Mouse (Mus musculus) ES-Bruce4 (cell line): ENCODE data around the gene Tshz2. TPM values are rescaled to one million over a fixed set of nuclear protein-coding genes. Genes with fewer than 3 reads are reported as not detected.

Source experiments
- H3K27ac ChIP-seq: 2 replicates; pipeline ENCODE4 v1.5.1; 2012; ENCODE audit warnings: low read length, inconsistent platforms; ENCODE audit not compliant: insufficient read depth
- H3K27me3 ChIP-seq: 2 replicates; pipeline ENCODE4 v1.6.1; 2012; ENCODE audit warnings: mild to moderate bottlenecking, low read length, inconsistent platforms; ENCODE audit not compliant: control insufficient read depth, poor library complexity, insufficient read depth, severe bottlenecking
- H3K36me3 ChIP-seq: 2 replicates; pipeline ENCODE4 v1.6.1; 2012; ENCODE audit warnings: inconsistent platforms, mild to moderate bottlenecking, low read length, moderate library complexity; ENCODE audit not compliant: control insufficient read depth, poor library complexity, insufficient read depth, severe bottlenecking
- H3K4me1 ChIP-seq: one replicate; pipeline ENCODE4 v1.8.1; 2011; ENCODE audit warnings: low read length; ENCODE audit not compliant: control insufficient read depth, insufficient read depth
- H3K4me3 ChIP-seq: 2 replicates; pipeline ENCODE4 v1.5.1; 2011; ENCODE audit warnings: low read depth, mild to moderate bottlenecking, low read length
- H3K9ac ChIP-seq: 2 replicates; pipeline ENCODE4 v1.6.1; 2012; ENCODE audit warnings: low read depth, mild to moderate bottlenecking, inconsistent platforms; ENCODE audit not compliant: poor library complexity, severe bottlenecking
- H3K9me3 ChIP-seq: replicated peaks from 2 replicates; pipeline ENCODE4 v1.6.1; 2012; ENCODE audit warnings: mild to moderate bottlenecking, low read length, inconsistent platforms; ENCODE audit not compliant: control insufficient read depth, poor library complexity, insufficient read depth, severe bottlenecking
- CTCF ChIP-seq: IDR thresholded peaks from one replicate; pipeline ENCODE4 v1.8.1; 2011; ENCODE audit warnings: low read depth, low read length
- EP300 ChIP-seq: IDR thresholded peaks from 2 replicates; pipeline ENCODE4 v1.6.1; 2011; ENCODE audit warnings: low read depth, low read length; ENCODE audit not compliant: insufficient read depth
- POLR2A ChIP-seq: IDR thresholded peaks from one replicate; pipeline ENCODE4 v1.8.1; 2011; ENCODE audit warnings: low read length; ENCODE audit not compliant: insufficient read depth
- polyA plus RNA-seq: library from polyadenylated mRNA; stranded (reverse); fragments of >200 nt; gene quantifications from 2 replicates; pipeline ENCODE4 v1.2.4, GENCODE M21; 2011; ENCODE audit warnings: low read depth; ENCODE audit not compliant: missing spikeins, insufficient read depth, insufficient read length

The Tshz2 gene
- polyA plus RNA-seq, 1 experiment = 0.24 TPM

GRCm38 (mm10) chr2:169735475-169736406, 102.9 kb downstream of the Tshz2 start:
- Histone ChIP-seq H3K4me3 (no peak overlapping the region), H3K36me3 (no peaks in the 10 kb centered on the region), H3K9me3 (no peaks in the 10 kb centered on the region), H3K4me1 (peaks cover 2% of the 10 kb centered on the region), H3K9ac (no peak overlapping the region), H3K27me3 (0 out of 2 replicates have a peak, but pooled peaks cover under 1% of the 10 kb centered on the region), H3K27ac (no peak overlapping the region)
- no peak for TF ChIP-seq CTCF
- no peak for TF ChIP-seq POLR2A
- no peak for TF ChIP-seq EP300

GRCm38 (mm10) chr2:169740996-169741395, 108.2 kb downstream of the Tshz2 start:
- no peaks in the 10 kb centered on the region for H3K9me3 ChIP-seq
- TF ChIP-seq POLR2A (no peak), EP300 (no peak), CTCF (no peak)

GRCm38 (mm10) chr2:169742791-169743190, 110.0 kb downstream of the Tshz2 start:
- 0 out of 2 replicates have a peak, but pooled peaks cover 1% of the 10 kb centered on the region for H3K27me3 ChIP-seq
- H3K4me1 ChIP-seq = no peaks in the 10 kb centered on the region
- no peak overlapping the region for H3K4me3 ChIP-seq
- no peaks in the 10 kb centered on the region for H3K9me3 ChIP-seq
- H3K36me3 ChIP-seq = no peaks in the 10 kb centered on the region
- no peak for TF ChIP-seq EP300
- TF ChIP-seq POLR2A = no peak
- no peak overlapping the region for H3K27ac ChIP-seq
- H3K9ac ChIP-seq = no peak overlapping the region

More at GRCm38 (mm10) chr2:169740996-169741395, 108.2 kb downstream of the Tshz2 start:
- H3K4me1 ChIP-seq = peaks cover 2% of the 10 kb centered on the region
- H3K27ac ChIP-seq = no peak overlapping the region
- no peak overlapping the region for H3K9ac ChIP-seq
- H3K27me3 ChIP-seq = 0 out of 2 replicates have a peak, but pooled peaks cover 1% of the 10 kb centered on the region
- H3K36me3 ChIP-seq = no peaks in the 10 kb centered on the region
- no peak overlapping the region for H3K4me3 ChIP-seq

GRCm38 (mm10) chr2:169743294-169743693, 110.5 kb downstream of the Tshz2 start:
- TF ChIP-seq EP300 = no peak
- TF ChIP-seq CTCF = no peak
- no peak for TF ChIP-seq POLR2A
- Histone ChIP-seq H3K27ac (no peak overlapping the region), H3K9ac (no peak overlapping the region), H3K36me3 (no peaks in the 10 kb centered on the region), H3K4me3 (no peak overlapping the region), H3K4me1 (no peaks in the 10 kb centered on the region), H3K9me3 (no peaks in the 10 kb centered on the region), H3K27me3 (0 out of 2 replicates have a peak, but pooled peaks cover 1% of the 10 kb centered on the region)

- Histone ChIP-seq H3K27ac (no peak overlapping the region), H3K36me3 (no peaks in the 10 kb centered on the region), H3K4me3 (no peak overlapping the region), H3K27me3 (0 out of 2 replicates have a peak, but pooled peaks cover 1% of the 10 kb centered on the region), H3K9ac (no peak overlapping the region), H3K4me1 (no peaks in the 10 kb centered on the region), H3K9me3 (no peaks in the 10 kb centered on the region)
- TF ChIP-seq EP300 (no peak), CTCF (no peak), POLR2A (no peak)
Measured at GRCm38 (mm10) chr2:169743910-169744309, 111.1 kb downstream of the Tshz2 start.

- H3K9me3 ChIP-seq = no peaks in the 10 kb centered on the region
- H3K36me3 ChIP-seq = no peaks in the 10 kb centered on the region
- TF ChIP-seq EP300 (no peak), CTCF (no peak), POLR2A (no peak)
- H3K4me1 ChIP-seq = peaks cover 2% of the 10 kb centered on the region
- no peak overlapping the region for H3K27ac ChIP-seq
- no peaks in the 10 kb centered on the region for H3K27me3 ChIP-seq
- H3K9ac ChIP-seq = no peak overlapping the region
- no peak overlapping the region for H3K4me3 ChIP-seq
Measured at GRCm38 (mm10) chr2:169747114-169747642, 114.4 kb downstream of the Tshz2 start.
